Mouse (Mus musculus) MEL (cell line): ENCODE results near the gene Rad17. TPM values are rescaled to one million over a fixed set of nuclear protein-coding genes. Genes with fewer than 3 reads are reported as not detected.

Experiments
- DNase-seq: peaks from one replicate; pipeline ENCODE4 v3.0.0; 2011; ENCODE audit warnings: low read depth, low spot score
- H3K27ac ChIP-seq: 2 replicates; pipeline ENCODE4 v1.5.1; 2012; ENCODE audit warnings: low read depth, mild to moderate bottlenecking, control low read depth, low read length, moderate library complexity; ENCODE audit not compliant: control insufficient read depth
- H3K27me3 ChIP-seq, 2 experiments: fragments of 150-350 bp in 1 of 2; sonication (generic) in 1 of 2; 2 replicates each; pipeline ENCODE4 v1.6.1; 2012; ENCODE audit warnings: low read length in 2 of 2, mild to moderate bottlenecking in 2 of 2, improper control_type of control experiment in 1 of 2, moderate library complexity in 1 of 2; ENCODE audit not compliant: insufficient read depth in 2 of 2, control insufficient read depth in 1 of 2
- H3K36me3 ChIP-seq, 2 experiments: 2 replicates each; pipeline ENCODE4 v1.6.1; 2012 to 2014; ENCODE audit warnings: low read length in 2 of 2, improper control_type of control experiment in 1 of 2, inconsistent platforms in 1 of 2, mild to moderate bottlenecking in 1 of 2; ENCODE audit not compliant: insufficient read depth in 2 of 2, control insufficient read depth in 1 of 2
- H3K4me1 ChIP-seq, 2 experiments: fragments of 150-350 bp in 1 of 2; sonication (generic) in 1 of 2; 2 replicates each; pipeline ENCODE4 v1.6.1; 2012; ENCODE audit warnings: low read length in 2 of 2, improper control_type of control experiment in 1 of 2, mild to moderate bottlenecking in 1 of 2; ENCODE audit not compliant: insufficient read depth in 2 of 2, control insufficient read depth in 1 of 2
- H3K4me3 ChIP-seq, 2 experiments: fragments of 150-350 bp in 1 of 2; sonication (generic) in 1 of 2; 2 replicates each; pipeline ENCODE4 v1.5.1; 2012; ENCODE audit warnings: low read depth in 2 of 2, low read length in 2 of 2, mild to moderate bottlenecking in 2 of 2, moderate library complexity in 2 of 2, control low read depth in 1 of 2, improper control_type of control experiment in 1 of 2; ENCODE audit not compliant: control insufficient read depth in 1 of 2, insufficient read depth in 1 of 2
- H3K79me2 ChIP-seq: 2 replicates; pipeline ENCODE4 v1.6.1; 2012; ENCODE audit warnings: mild to moderate bottlenecking, low read length, moderate library complexity; ENCODE audit not compliant: control insufficient read depth, poor library complexity, insufficient read depth
- H3K9ac ChIP-seq: 2 replicates; pipeline ENCODE4 v1.6.1; 2012; ENCODE audit warnings: low read depth, mild to moderate bottlenecking, control low read depth, low read length, moderate library complexity; ENCODE audit not compliant: control insufficient read depth, poor library complexity, severe bottlenecking
- H3K9me3 ChIP-seq: fragments of 150-350 bp; sonication (generic); replicated peaks from 2 replicates; pipeline ENCODE4 v1.6.1; 2012; ENCODE audit warnings: mild to moderate bottlenecking, low read length, improper control_type of control experiment, moderate library complexity; ENCODE audit not compliant: insufficient read depth
- CHD1 ChIP-seq: IDR thresholded peaks from 2 replicates; pipeline ENCODE4 v1.6.1; 2012; ENCODE audit warnings: low read depth, mild to moderate bottlenecking, inconsistent platforms, low read length, improper control_type of control experiment
- CHD2 ChIP-seq: IDR thresholded peaks from 2 replicates; pipeline ENCODE4 v1.6.1; 2011; ENCODE audit warnings: low read length, improper control_type of control experiment
- CTCF ChIP-seq, 3 experiments: IDR thresholded peaks in 2 of 3; conservative IDR thresholded peaks in 1 of 3; 2 replicates each; pipeline ENCODE4 v1.5.1; 2011 to 2012; ENCODE audit warnings: low read length in 3 of 3, low read depth in 2 of 3, mild to moderate bottlenecking in 2 of 3, improper control_type of control experiment in 1 of 3, inconsistent platforms in 1 of 3, mixed read lengths in 1 of 3, moderate library complexity in 1 of 3; ENCODE audit not compliant: control insufficient read depth in 1 of 3, insufficient read depth in 1 of 3, poor library complexity in 1 of 3, severe bottlenecking in 1 of 3
- E2F4 ChIP-seq: IDR thresholded peaks from 2 replicates; pipeline ENCODE4 v1.6.1; 2011; ENCODE audit warnings: low read depth, low read length, improper control_type of control experiment, borderline replicate concordance
- ETS1 ChIP-seq: IDR thresholded peaks from 2 replicates; pipeline ENCODE4 v1.6.1; 2012; ENCODE audit warnings: low read depth, mild to moderate bottlenecking, inconsistent platforms, low read length, improper control_type of control experiment, moderate library complexity
- GABPA ChIP-seq: IDR thresholded peaks from 2 replicates; pipeline ENCODE4 v1.6.1; 2012; ENCODE audit warnings: low read depth, mild to moderate bottlenecking, inconsistent platforms, low read length, improper control_type of control experiment, moderate library complexity
- HCFC1 ChIP-seq: IDR thresholded peaks from 2 replicates; pipeline ENCODE4 v1.6.1; 2012; ENCODE audit warnings: low read depth, mild to moderate bottlenecking, inconsistent platforms, low read length, improper control_type of control experiment, moderate library complexity
- MAFK ChIP-seq: IDR thresholded peaks from 2 replicates; pipeline ENCODE4 v1.6.1; 2011; ENCODE audit warnings: low read depth, mild to moderate bottlenecking, low read length, improper control_type of control experiment, borderline replicate concordance
- MAX ChIP-seq: IDR thresholded peaks from 2 replicates; pipeline ENCODE4 v1.6.1; 2011; ENCODE audit warnings: low read length, improper control_type of control experiment
- NRF1 ChIP-seq: IDR thresholded peaks from 2 replicates; pipeline ENCODE4 v1.6.1; 2014; ENCODE audit warnings: low read depth, mild to moderate bottlenecking, inconsistent platforms, low read length, improper control_type of control experiment, moderate library complexity; ENCODE audit not compliant: poor library complexity, insufficient read depth, severe bottlenecking
- POLR2AphosphoS2 ChIP-seq: IDR thresholded peaks from 2 replicates; pipeline ENCODE4 v1.6.1; 2011; ENCODE audit warnings: low read length, improper control_type of control experiment
- POLR2AphosphoS5 ChIP-seq: IDR thresholded peaks from 2 replicates; pipeline ENCODE4 v1.6.1; 2012; ENCODE audit warnings: low read depth, borderline replicate concordance, mild to moderate bottlenecking, inconsistent platforms, low read length, moderate library complexity, mixed read lengths
- RAD21 ChIP-seq: IDR thresholded peaks from 2 replicates; pipeline ENCODE4 v1.6.1; 2011; ENCODE audit warnings: mild to moderate bottlenecking, low read depth, low read length, improper control_type of control experiment
- SIN3A ChIP-seq: IDR thresholded peaks from 2 replicates; pipeline ENCODE4 v1.6.1; 2012; ENCODE audit warnings: low read length, improper control_type of control experiment, inconsistent platforms
- TAL1 ChIP-seq: IDR thresholded peaks from 2 replicates; pipeline ENCODE4 v1.6.1; 2012; ENCODE audit warnings: mild to moderate bottlenecking, inconsistent platforms, low read length, moderate library complexity, mixed read lengths
- TCF12 ChIP-seq: IDR thresholded peaks from 2 replicates; pipeline ENCODE4 v1.6.1; 2014; ENCODE audit warnings: low read depth, mild to moderate bottlenecking, inconsistent platforms, low read length, improper control_type of control experiment, moderate library complexity
- UBTF ChIP-seq: IDR thresholded peaks from 2 replicates; pipeline ENCODE4 v1.6.1; 2012; ENCODE audit warnings: low read depth, mild to moderate bottlenecking, inconsistent platforms, low read length, improper control_type of control experiment, moderate library complexity, borderline replicate concordance; ENCODE audit not compliant: insufficient read depth
- ZC3H11A ChIP-seq: IDR thresholded peaks from 2 replicates; pipeline ENCODE4 v1.6.1; 2012; ENCODE audit warnings: low read depth, mild to moderate bottlenecking, inconsistent platforms, low read length, improper control_type of control experiment
- ZNF384 ChIP-seq: IDR thresholded peaks from 2 replicates; pipeline ENCODE4 v1.6.1; 2012; ENCODE audit warnings: low read depth, mild to moderate bottlenecking, inconsistent platforms, low read length, improper control_type of control experiment
- polyA plus RNA-seq, 2 experiments: library from polyadenylated mRNA; stranded (reverse) in 1 of 2; unstranded in 1 of 2; fragments of >175 nt in 1 of 2; fragments of >200 nt in 1 of 2; gene quantifications; 2 replicates each; pipeline versions ENCODE4 v1.2.1 to v1.2.4; 2012; ENCODE audit warnings: low replicate concordance in 2 of 2, low read depth in 1 of 2; ENCODE audit not compliant: insufficient read length in 2 of 2, insufficient read depth in 1 of 2, missing spikeins in 1 of 2
- total RNA-seq: library from RNA; depleted of rRNA; stranded (reverse); fragments of 300-350 nt; gene quantifications from 2 replicates; pipeline ENCODE4 v1.2.3, GENCODE M21; 2012

Gene Rad17
- total and polyA plus RNA-seq, 3 experiments = 21.7 to 31.2 TPM; not detected in 1

GRCm38 (mm10) chr13:100602239-100602902 is 48.5 kb downstream of the Rad17 start:
- no peaks in the 10 kb centered on the region for H3K27me3 ChIP-seq
- H3K4me3 ChIP-seq = no peak overlapping the region
- no peaks in the 10 kb centered on the region for H3K79me2 ChIP-seq
- TF ChIP-seq UBTF (no peak), GABPA (no peak), NRF1 (no peak), ZNF384 (no peak), CHD2 (no peak), ETS1 (no peak), TAL1 (no peak), CHD1 (no peak), HCFC1 (no peak), POLR2AphosphoS2 (no peak)
- H3K27ac ChIP-seq = no peak overlapping the region
- H3K4me1 ChIP-seq = no peaks in the 10 kb centered on the region
- no peaks in the 10 kb centered on the region for H3K36me3 ChIP-seq
- H3K9ac ChIP-seq = no peak overlapping the region
- no peaks in the 10 kb centered on the region for H3K9me3 ChIP-seq
- DNase-seq = no peak

- Histone ChIP-seq H3K9me3 (no peaks in the 10 kb centered on the region), H3K27ac (no peak overlapping the region), H3K9ac (no peak overlapping the region)
Observed at GRCm38 (mm10) chr13:100601034-100601433, 49.8 kb downstream of the Rad17 start.

GRCm38 (mm10) chr13:100600317-100600716 is 50.5 kb downstream of the Rad17 start:
- Histone ChIP-seq H3K36me3 (no peaks in the 10 kb centered on the region), H3K79me2 (no peaks in the 10 kb centered on the region), H3K27ac (no peak overlapping the region), H3K4me3 (no peak overlapping the region), H3K27me3 (no peaks in the 10 kb centered on the region), H3K9ac (no peak overlapping the region), H3K4me1 (no peaks in the 10 kb centered on the region), H3K9me3 (no peaks in the 10 kb centered on the region)
- DNase-seq = no peak
- TF ChIP-seq SIN3A (no peak), MAX (no peak), TCF12 (no peak), E2F4 (no peak), RAD21 (no peak), ETS1 (no peak), MAFK (no peak)

More at GRCm38 (mm10) chr13:100601034-100601433, 49.8 kb downstream of the Rad17 start:
- H3K4me1 ChIP-seq = no peaks in the 10 kb centered on the region
- no peaks in the 10 kb centered on the region for H3K79me2 ChIP-seq
- no peaks in the 10 kb centered on the region for H3K36me3 ChIP-seq
- H3K4me3 ChIP-seq = no peak overlapping the region
- TF ChIP-seq POLR2AphosphoS2 = no peak
- no peak for TF ChIP-seq SIN3A
- TF ChIP-seq POLR2AphosphoS5 = no peak
- no peak for TF ChIP-seq ZC3H11A
- no peak for TF ChIP-seq CTCF (IDR thresholded peaks at IDR 0.05 in 2 of 3, conservative IDR thresholded peaks at IDR 0.05 in 1 of 3; ENCODE audit: control insufficient read depth in 1 of 3, insufficient read depth in 1 of 3, low read depth in 2 of 3, low read length in 3 of 3, poor library complexity in 1 of 3, severe bottlenecking in 1 of 3)
- no peaks in the 10 kb centered on the region for H3K27me3 ChIP-seq
- DNase-seq = no peak
